Mouse (Mus musculus): ENCODE results near the gene Apoc2. TPM values are rescaled to one million over a fixed set of nuclear protein-coding genes. Genes with fewer than 3 reads are reported as not detected.

The Apoc2 gene
- total and polyA plus RNA-seq, 3 experiments: not detected

DNA sequence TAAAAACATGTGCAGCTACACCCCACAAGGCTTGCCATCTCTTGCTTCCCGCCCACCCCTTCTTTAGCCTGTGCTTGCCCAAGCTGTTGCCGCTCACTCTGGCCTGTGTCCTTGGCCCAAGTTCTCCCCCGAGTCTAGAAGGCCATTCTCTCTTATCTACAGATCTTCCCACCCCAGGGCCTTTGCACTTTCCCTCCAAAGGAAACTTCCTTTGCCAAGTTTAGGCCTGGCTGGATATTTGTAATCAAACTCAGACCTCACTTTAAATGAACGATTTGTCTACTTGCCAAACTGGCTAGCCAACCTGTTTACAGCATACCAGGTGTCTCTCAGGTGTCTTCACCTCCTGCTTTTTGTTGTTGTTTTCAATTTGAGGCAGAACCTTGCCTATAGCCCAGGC is 13.1 kb upstream of the Apoc2 start:
- H3K27ac ChIP-seq (ENCODE audit: control insufficient read depth, low read depth, low read length): no peak overlapping the region
- DNase-seq (ENCODE audit: low read depth, low spot score): no peak
- no peaks in the 10 kb centered on the region for H3K79me2 ChIP-seq (ENCODE audit: control insufficient read depth, insufficient read depth, low read length, poor library complexity)
- H3K9ac ChIP-seq (ENCODE audit: control insufficient read depth, low read depth, low read length, poor library complexity, severe bottlenecking): no peak overlapping the region
- peaks cover 0 to 31% of the 10 kb centered on the region in 2 experiments; a peak in 2 of 4 replicates for H3K36me3 ChIP-seq (ENCODE audit: control insufficient read depth in 1 of 2, insufficient read depth in 2 of 2, low read length in 2 of 2)
- H3K4me1 ChIP-seq (ENCODE audit: control insufficient read depth in 1 of 2, insufficient read depth in 2 of 2, low read length in 2 of 2): peaks cover 12 to 36% of the 10 kb centered on the region in 2 experiments
- H3K27me3 ChIP-seq (ENCODE audit: control insufficient read depth in 1 of 2, insufficient read depth in 2 of 2, low read length in 2 of 2): no peaks in the 10 kb centered on the region
- TF ChIP-seq POLR2AphosphoS2 (IDR thresholded peaks at IDR 0.05; ENCODE audit: low read length) (no peak), ZKSCAN1 (IDR thresholded peaks at IDR 0.05; ENCODE audit: low read depth, low read length) (no peak), CHD2 (IDR thresholded peaks at IDR 0.05; ENCODE audit: low read length) (no peak), USF1 (IDR thresholded peaks at IDR 0.05; ENCODE audit: low read depth, low read length) (no peak), MYC (IDR thresholded peaks at IDR 0.05; ENCODE audit: low read depth, low read length) (no peak), UBTF (IDR thresholded peaks at IDR 0.05; ENCODE audit: borderline replicate concordance, insufficient read depth, low read depth, low read length) (no peak), POLR2AphosphoS5 (IDR thresholded peaks at IDR 0.05; ENCODE audit: borderline replicate concordance, low read depth, low read length) (no peak), ELF1 (IDR thresholded peaks at IDR 0.05; ENCODE audit: low read depth, low read length) (no peak), MYB (IDR thresholded peaks at IDR 0.05; ENCODE audit: low read depth, low read length) (no peak), NELFE (IDR thresholded peaks at IDR 0.05; ENCODE audit: low read depth, low read length) (no peak), ZC3H11A (IDR thresholded peaks at IDR 0.05; ENCODE audit: low read depth, low read length) (no peak), NRF1 (IDR thresholded peaks at IDR 0.05; ENCODE audit: insufficient read depth, low read depth, low read length, poor library complexity, severe bottlenecking) (no peak), MAFK (IDR thresholded peaks at IDR 0.05; ENCODE audit: borderline replicate concordance, low read depth, low read length) (no peak), POLR2A (IDR thresholded peaks at IDR 0.05; ENCODE audit: control insufficient read depth in 1 of 2, insufficient read depth in 1 of 2, low read depth in 1 of 2, low read length in 2 of 2, poor library complexity in 1 of 2) (no peak), JUND (IDR thresholded peaks at IDR 0.05; ENCODE audit: low read depth, low read length) (no peak), E2F4 (IDR thresholded peaks at IDR 0.05; ENCODE audit: borderline replicate concordance, low read depth, low read length) (no peak), GATA1 (IDR thresholded peaks at IDR 0.05; ENCODE audit: low read depth, low read length) (no peak), MEF2A (IDR thresholded peaks at IDR 0.05; ENCODE audit: extremely low read depth, insufficient replicate concordance, low read depth, low read length, poor library complexity, severe bottlenecking) (no peak)
- H3K4me3 ChIP-seq (ENCODE audit: control insufficient read depth in 1 of 2, insufficient read depth in 1 of 2, low read depth in 2 of 2, low read length in 2 of 2): no peak overlapping the region
- H3K9me3 ChIP-seq (replicated peaks; ENCODE audit: insufficient read depth, low read length): no peaks in the 10 kb centered on the region

DNA sequence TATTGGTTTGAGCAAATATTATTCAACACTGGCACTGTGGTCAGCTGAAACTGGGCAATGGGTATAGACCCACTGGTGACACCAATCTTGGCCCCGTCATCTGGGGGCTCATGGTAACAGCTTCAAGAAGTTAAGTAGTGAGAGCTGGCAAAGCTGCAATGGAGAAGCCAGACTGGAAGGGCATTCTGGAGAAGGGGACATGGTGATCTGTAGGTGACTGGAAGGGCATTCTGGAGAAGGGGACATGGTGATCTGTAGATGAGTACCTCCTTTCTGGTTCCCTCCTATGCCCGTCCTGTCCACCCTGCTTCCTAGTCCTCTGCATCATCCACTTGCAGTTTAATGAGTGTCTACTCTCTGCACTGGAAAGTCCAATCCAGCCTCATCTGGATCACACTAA is 10.9 kb upstream of the Apoc2 start:
- Histone ChIP-seq H3K9me3 (replicated peaks; ENCODE audit: insufficient read depth, low read length) (no peaks in the 10 kb centered on the region), H3K27me3 (ENCODE audit: control insufficient read depth in 1 of 2, insufficient read depth in 2 of 2, low read length in 2 of 2) (no peaks in the 10 kb centered on the region), H3K27ac (ENCODE audit: control insufficient read depth, low read depth, low read length) (no peak overlapping the region), H3K79me2 (ENCODE audit: control insufficient read depth, insufficient read depth, low read length, poor library complexity) (no peaks in the 10 kb centered on the region), H3K4me3 (ENCODE audit: control insufficient read depth in 1 of 2, insufficient read depth in 1 of 2, low read depth in 2 of 2, low read length in 2 of 2) (no peak overlapping the region), H3K9ac (ENCODE audit: control insufficient read depth, low read depth, low read length, poor library complexity, severe bottlenecking) (no peak overlapping the region), H3K36me3 (ENCODE audit: control insufficient read depth in 1 of 2, insufficient read depth in 2 of 2, low read length in 2 of 2) (peaks cover 0 to 11% of the 10 kb centered on the region in 2 experiments; a peak in 2 of 4 replicates), H3K4me1 (ENCODE audit: control insufficient read depth in 1 of 2, insufficient read depth in 2 of 2, low read length in 2 of 2) (peaks cover 1 to 16% of the 10 kb centered on the region in 2 experiments)
- no peak for DNase-seq (ENCODE audit: low read depth, low spot score)
- TF ChIP-seq ZNF384 (IDR thresholded peaks at IDR 0.05; ENCODE audit: low read depth, low read length): 0 out of 2 replicates have a peak, but pooled peaks have one; percentile 22
- no peak for TF ChIP-seq POLR2AphosphoS5 (IDR thresholded peaks at IDR 0.05; ENCODE audit: borderline replicate concordance, low read depth, low read length)
- TF ChIP-seq MYC (IDR thresholded peaks at IDR 0.05; ENCODE audit: low read depth, low read length): no peak
- no peak for TF ChIP-seq MAZ (IDR thresholded peaks at IDR 0.05; ENCODE audit: low read depth, low read length)
